Mouse (Mus musculus): ENCODE measurements at regions not wholly inside any gene's neighbourhood (a gene's known extent, or its start where the extent isn't known, plus 50 kb on each side); places are given as distances from the start of the nearest gene placed in this dataset.

- H3K27ac ChIP-seq (ENCODE audit: control insufficient read depth, low read depth, low read length), result no peak overlapping the region
- no peaks in the 10 kb centered on the region for H3K9me3 ChIP-seq (replicated peaks; ENCODE audit: insufficient read depth, low read length)
- no peak overlapping the region for H3K9ac ChIP-seq (ENCODE audit: control insufficient read depth, low read depth, low read length, poor library complexity, severe bottlenecking)
- DNase-seq (ENCODE audit: low read depth, low spot score), result no peak
- H3K4me1 ChIP-seq (ENCODE audit: control insufficient read depth in 1 of 2, insufficient read depth in 2 of 2, low read length in 2 of 2), result no peaks in the 10 kb centered on the region
- H3K79me2 ChIP-seq (ENCODE audit: control insufficient read depth, insufficient read depth, low read length, poor library complexity), result no peaks in the 10 kb centered on the region
- no peaks in the 10 kb centered on the region for H3K36me3 ChIP-seq (ENCODE audit: control insufficient read depth in 1 of 2, insufficient read depth in 2 of 2, low read length in 2 of 2)
- TF ChIP-seq ZKSCAN1 (IDR thresholded peaks at IDR 0.05; ENCODE audit: low read depth, low read length) (no peak), POLR2AphosphoS2 (IDR thresholded peaks at IDR 0.05; ENCODE audit: low read length) (no peak), ETS1 (IDR thresholded peaks at IDR 0.05; ENCODE audit: low read depth, low read length) (no peak), E2F4 (IDR thresholded peaks at IDR 0.05; ENCODE audit: borderline replicate concordance, low read depth, low read length) (no peak), TBP (IDR thresholded peaks at IDR 0.05; ENCODE audit: low read depth, low read length) (no peak), ZMIZ1 (IDR thresholded peaks at IDR 0.05; ENCODE audit: low read depth, low read length) (no peak), NRF1 (IDR thresholded peaks at IDR 0.05; ENCODE audit: insufficient read depth, low read depth, low read length, poor library complexity, severe bottlenecking) (no peak), GATA1 (IDR thresholded peaks at IDR 0.05; ENCODE audit: low read depth, low read length) (no peak), RCOR1 (IDR thresholded peaks at IDR 0.05; ENCODE audit: low read depth, low read length) (no peak), MAZ (IDR thresholded peaks at IDR 0.05; ENCODE audit: low read depth, low read length) (no peak), SMC3 (IDR thresholded peaks at IDR 0.05; ENCODE audit: low read depth, low read length) (no peak), MXI1 (IDR thresholded peaks at IDR 0.05; ENCODE audit: low read depth, low read length) (no peak), ELF1 (IDR thresholded peaks at IDR 0.05; ENCODE audit: low read depth, low read length) (no peak), BHLHE40 (IDR thresholded peaks at IDR 0.05; ENCODE audit: borderline replicate concordance, low read depth, low read length) (no peak), MAX (IDR thresholded peaks at IDR 0.05; ENCODE audit: low read length) (no peak), CHD2 (IDR thresholded peaks at IDR 0.05; ENCODE audit: low read length) (no peak), NELFE (IDR thresholded peaks at IDR 0.05; ENCODE audit: low read depth, low read length) (no peak), ZNF384 (IDR thresholded peaks at IDR 0.05; ENCODE audit: low read depth, low read length) (no peak), HCFC1 (IDR thresholded peaks at IDR 0.05; ENCODE audit: low read depth, low read length) (no peak), USF1 (IDR thresholded peaks at IDR 0.05; ENCODE audit: low read depth, low read length) (no peak)
- no peak overlapping the region for H3K4me3 ChIP-seq (ENCODE audit: control insufficient read depth in 1 of 2, insufficient read depth in 1 of 2, low read depth in 2 of 2, low read length in 2 of 2)
- no peaks in the 10 kb centered on the region for H3K27me3 ChIP-seq (ENCODE audit: control insufficient read depth in 1 of 2, insufficient read depth in 2 of 2, low read length in 2 of 2)
Observed at GRCm38 (mm10) chr2:171605064-171605463, 438.2 kb downstream of the Cbln4 start.

DNA sequence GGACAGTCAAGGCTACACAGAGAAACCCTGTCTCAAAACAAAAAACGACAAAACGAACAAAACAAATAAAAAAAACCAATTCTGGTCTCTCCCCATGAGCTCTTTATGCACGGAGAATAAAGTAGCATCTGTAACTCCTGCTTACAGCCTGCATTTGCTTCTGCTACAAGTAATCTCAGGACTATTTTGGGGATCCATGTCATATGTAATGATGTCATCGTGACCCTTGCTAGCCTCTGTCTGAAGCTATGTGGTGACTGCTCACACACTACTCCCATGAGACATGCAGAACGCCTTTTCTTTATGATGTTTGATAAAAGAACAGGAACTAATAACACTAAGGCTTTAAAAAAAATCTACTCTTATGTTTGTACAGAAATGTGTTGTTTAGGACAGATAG lies 448.0 kb downstream of the Cbln4 start:
- no peak for DNase-seq (ENCODE audit: low read depth, low spot score)
- Histone ChIP-seq H3K9ac (ENCODE audit: control insufficient read depth, low read depth, low read length, poor library complexity, severe bottlenecking) (no peak overlapping the region), H3K4me1 (ENCODE audit: control insufficient read depth in 1 of 2, insufficient read depth in 2 of 2, low read length in 2 of 2) (no peaks in the 10 kb centered on the region), H3K36me3 (ENCODE audit: control insufficient read depth in 1 of 2, insufficient read depth in 2 of 2, low read length in 2 of 2) (no peaks in the 10 kb centered on the region), H3K4me3 (ENCODE audit: control insufficient read depth in 1 of 2, insufficient read depth in 1 of 2, low read depth in 2 of 2, low read length in 2 of 2) (no peak overlapping the region), H3K27me3 (ENCODE audit: control insufficient read depth in 1 of 2, insufficient read depth in 2 of 2, low read length in 2 of 2) (no peaks in the 10 kb centered on the region), H3K79me2 (ENCODE audit: control insufficient read depth, insufficient read depth, low read length, poor library complexity) (no peaks in the 10 kb centered on the region), H3K27ac (ENCODE audit: control insufficient read depth, low read depth, low read length) (no peak overlapping the region), H3K9me3 (replicated peaks; ENCODE audit: insufficient read depth, low read length) (no peaks in the 10 kb centered on the region)
- TF ChIP-seq POLR2AphosphoS2 (IDR thresholded peaks at IDR 0.05; ENCODE audit: low read length) (no peak), CHD1 (IDR thresholded peaks at IDR 0.05; ENCODE audit: low read depth, low read length) (no peak), GABPA (IDR thresholded peaks at IDR 0.05; ENCODE audit: low read depth, low read length) (no peak), MAZ (IDR thresholded peaks at IDR 0.05; ENCODE audit: low read depth, low read length) (no peak), USF2 (IDR thresholded peaks at IDR 0.05; ENCODE audit: borderline replicate concordance in 1 of 2, insufficient read depth in 1 of 2, low read depth in 1 of 2, low read length in 2 of 2) (no peak), POLR2AphosphoS5 (IDR thresholded peaks at IDR 0.05; ENCODE audit: borderline replicate concordance, low read depth, low read length) (no peak), USF1 (IDR thresholded peaks at IDR 0.05; ENCODE audit: low read depth, low read length) (no peak), MYC (IDR thresholded peaks at IDR 0.05; ENCODE audit: low read depth, low read length) (no peak), JUND (IDR thresholded peaks at IDR 0.05; ENCODE audit: low read depth, low read length) (no peak), EP300 (IDR thresholded peaks at IDR 0.05; ENCODE audit: low read depth in 1 of 2, low read length in 2 of 2) (no peak), ZNF384 (IDR thresholded peaks at IDR 0.05; ENCODE audit: low read depth, low read length) (no peak), CTCF (IDR thresholded peaks at IDR 0.05 in 2 of 3, conservative IDR thresholded peaks at IDR 0.05 in 1 of 3; ENCODE audit: control insufficient read depth in 1 of 3, insufficient read depth in 1 of 3, low read depth in 2 of 3, low read length in 3 of 3, poor library complexity in 1 of 3, severe bottlenecking in 1 of 3) (no peak)

All from MEL (cell line).